Mouse (Mus musculus) monocyte, adult 5-6 weeks (primary cell): ENCODE measurements around the gene Zkscan8. TPM values are rescaled to one million over a fixed set of nuclear protein-coding genes. Genes with fewer than 3 reads are reported as not detected.
A peak's percentile ranks its signal among the peaks of the same experiment; 100 is the strongest.
"Not testable (repeated sequence)": the region's sequence is repeated elsewhere in the genome, so short reads cannot be mapped to it uniquely, and the experiment has no call there.

ENCODE experiments used
- ATAC-seq: fragments of 153-309, 156-312 bp; replicated peaks from 2 replicates; pipeline ENCODE4 v1.8.0; 2017; ENCODE audit warnings: mild to moderate bottlenecking; ENCODE audit not compliant: low TSS enrichment, insufficient number of reproducible peaks, severe bottlenecking, poor library complexity, low FRiP score
- total RNA-seq: library from RNA; stranded (forward); fragments of 200-1000, 200-491, 200-594 nt; gene quantifications from 3 replicates; pipeline ENCODE4 v1.2.3, GENCODE M21; 2017

Gene Zkscan8
- total RNA-seq: 2.4 to 8.3 TPM (median 3.2 TPM) in 3 replicates

GRCm38 (mm10) chr13:21530781-21531201, at the start of gene Zkscan8:
TSS of gene Zkscan8 (minus strand) at chr13:21531120.
- ATAC-seq: peak; percentile 98

DNA sequence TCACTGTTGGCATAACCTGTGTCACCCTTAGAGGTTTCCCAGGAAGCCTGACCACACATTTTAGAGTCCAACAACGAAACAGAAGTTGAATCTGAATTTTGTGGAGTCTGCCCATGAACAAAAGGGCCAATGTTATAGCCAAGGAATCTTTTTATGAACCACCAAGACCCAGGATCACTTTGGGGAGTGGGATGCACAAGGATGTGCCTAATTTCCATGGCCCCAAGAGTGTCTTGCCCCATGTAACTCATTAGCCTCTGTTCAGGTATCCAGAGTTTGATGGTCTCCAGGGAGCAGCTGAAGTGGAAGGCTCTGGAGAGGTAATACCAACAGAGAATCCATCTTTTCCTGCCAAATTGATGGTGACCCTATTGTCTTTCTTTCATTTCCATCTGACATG, 28.9 kb upstream of the Zkscan8 start, which contains the start of gene Olfr1535:
TSS of gene Olfr1535 (minus strand) at position 101 of the 400 bp plus-strand sequence.
- ATAC-seq: no peak

DNA sequence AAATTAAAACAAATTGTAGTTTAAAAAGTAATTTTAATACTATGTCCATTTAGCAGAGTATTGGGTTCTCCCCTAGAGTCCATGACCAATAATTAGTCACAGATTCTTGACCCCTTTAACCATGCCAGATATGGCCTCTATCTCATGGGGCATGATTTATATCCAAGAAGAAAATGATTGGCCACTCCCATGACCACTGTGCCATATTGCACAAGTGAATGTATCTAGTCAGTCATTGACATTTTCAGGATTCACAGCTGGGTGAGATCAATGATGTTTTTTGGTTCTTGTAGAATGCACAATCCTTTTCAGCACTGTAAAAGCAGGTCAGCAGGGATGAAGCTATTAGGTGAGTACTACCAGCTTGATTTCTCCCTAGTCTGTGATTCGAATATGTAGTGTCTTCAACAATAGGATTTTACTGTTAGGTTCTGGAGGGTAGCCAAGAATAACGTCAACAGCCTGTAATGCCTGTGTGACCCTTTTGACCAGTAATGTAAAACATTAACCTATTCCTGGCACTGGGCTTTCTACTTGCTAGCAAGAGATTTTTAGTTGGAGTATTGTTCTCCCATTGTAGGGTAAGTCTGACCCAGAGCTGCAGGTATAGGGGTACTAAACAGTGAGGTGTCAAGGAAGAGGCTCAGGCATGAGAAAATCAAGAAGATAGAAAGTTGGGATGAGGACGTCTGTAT, 19.6 kb upstream of the Zkscan8 start:
- ATAC-seq: no peak

DNA sequence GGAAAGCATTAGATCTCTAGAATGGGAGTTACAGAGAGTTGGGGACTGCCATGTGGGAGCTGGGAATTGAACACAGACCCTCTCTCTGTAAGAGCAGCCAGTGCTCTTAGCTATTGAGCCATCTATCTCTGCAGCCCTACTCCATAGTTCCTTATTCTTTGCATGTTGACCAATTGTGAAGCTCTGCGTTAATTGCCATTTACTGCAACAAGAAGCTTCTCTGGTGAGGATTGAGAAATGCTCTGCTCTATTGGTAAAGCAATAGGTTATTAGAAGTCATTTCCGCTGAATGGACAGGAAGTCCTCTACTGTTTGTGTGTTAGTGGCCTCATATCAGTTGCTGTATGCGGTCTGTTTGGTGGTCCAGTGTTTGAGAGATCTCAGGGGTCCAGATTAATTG, 18.6 kb upstream of the Zkscan8 start:
- no peak for ATAC-seq

DNA sequence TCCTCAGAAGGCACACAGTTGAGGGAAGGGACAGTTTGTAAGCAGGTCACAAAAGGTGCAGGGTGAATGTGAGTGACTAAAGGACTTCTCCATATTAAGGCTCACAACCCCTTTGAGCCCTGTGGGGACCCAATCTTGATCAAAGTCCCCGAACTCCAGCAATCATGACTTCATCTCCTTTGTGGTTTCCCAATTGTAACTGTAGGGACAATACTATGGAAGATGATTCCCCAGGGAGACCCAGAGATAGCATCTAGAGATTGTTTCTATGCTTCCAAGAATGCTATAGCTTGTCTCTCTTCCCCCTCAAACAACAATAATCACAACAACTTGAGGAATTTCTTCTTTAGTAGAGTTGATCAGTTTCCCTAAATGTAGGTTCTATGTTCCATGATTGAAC, 11.8 kb upstream of the Zkscan8 start, which contains the start of gene Olfr1366:
TSS of gene Olfr1366 (minus strand) at position 101 of the 400 bp plus-strand sequence.
- no peak for ATAC-seq

- ATAC-seq: no peak
Observed at GRCm38 (mm10) chr13:21530136-21530535, 784 bp downstream of the Zkscan8 start.

DNA sequence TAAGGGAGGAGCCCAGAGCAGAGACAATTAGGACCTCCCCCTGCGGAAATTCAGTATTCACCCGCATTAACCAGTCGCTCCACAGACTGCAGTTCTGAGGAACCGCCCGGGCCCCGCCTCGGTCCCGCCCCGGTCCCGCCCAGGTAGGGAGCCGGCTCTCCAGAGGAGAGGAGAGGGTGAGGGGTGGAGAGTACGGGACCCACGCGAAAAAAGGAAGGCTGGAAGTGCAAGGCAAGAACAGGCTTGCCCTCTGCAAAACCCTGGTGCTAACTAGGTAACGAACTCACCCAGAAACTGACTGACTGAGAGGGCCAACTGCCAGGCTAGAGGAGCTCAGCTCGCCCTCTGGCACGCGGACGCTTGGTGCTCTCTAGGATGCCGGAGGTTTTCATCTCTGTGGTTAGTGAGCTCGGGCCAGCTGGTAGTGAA, 24.7 kb downstream of the Zkscan8 start:
- peak; percentile 92 for ATAC-seq

DNA sequence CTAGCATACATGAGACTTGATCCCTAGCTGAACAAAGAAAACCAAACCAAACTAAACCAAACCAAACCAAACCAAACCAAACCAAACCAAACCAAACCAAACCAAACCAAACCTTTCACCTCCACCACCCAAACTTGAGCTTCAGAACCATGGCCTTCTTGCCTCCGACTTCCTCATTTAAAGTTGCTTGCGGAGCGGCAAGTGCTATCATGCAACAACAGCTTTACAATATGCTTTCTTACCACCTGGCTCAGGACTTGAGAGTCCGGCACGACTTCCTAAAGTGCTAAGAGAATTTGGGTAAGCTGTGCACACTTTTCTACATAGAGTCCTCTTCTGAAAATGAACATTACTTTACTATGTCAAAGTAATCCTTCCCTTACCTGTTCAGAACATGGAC, 28.6 kb downstream of the Zkscan8 start:
- no peak for ATAC-seq

DNA sequence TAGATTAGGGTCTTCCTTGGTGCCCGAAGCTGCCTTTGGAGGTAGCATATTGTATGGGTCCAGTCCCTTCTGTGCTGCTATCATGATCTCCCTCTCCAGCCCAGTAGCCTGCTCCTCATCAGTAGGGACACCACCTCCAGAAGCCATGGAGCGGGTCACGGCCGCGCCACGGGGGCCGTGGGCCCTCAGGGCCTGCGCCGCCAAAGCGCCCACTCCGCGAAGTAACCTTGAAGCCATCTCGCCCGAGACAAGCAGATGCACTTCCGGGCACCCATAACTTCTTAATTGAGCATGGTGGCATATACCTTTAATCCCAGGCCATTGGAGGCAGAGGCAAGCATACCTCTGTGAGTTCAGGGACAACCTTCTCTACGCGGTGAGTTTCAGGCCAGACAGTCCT, 29.7 kb downstream of the Zkscan8 start, which contains the start of gene Gm11273:
TSS of gene Gm11273 (minus strand) at position 237 of the 400 bp plus-strand sequence.
- ATAC-seq: not testable (repeated sequence)

DNA sequence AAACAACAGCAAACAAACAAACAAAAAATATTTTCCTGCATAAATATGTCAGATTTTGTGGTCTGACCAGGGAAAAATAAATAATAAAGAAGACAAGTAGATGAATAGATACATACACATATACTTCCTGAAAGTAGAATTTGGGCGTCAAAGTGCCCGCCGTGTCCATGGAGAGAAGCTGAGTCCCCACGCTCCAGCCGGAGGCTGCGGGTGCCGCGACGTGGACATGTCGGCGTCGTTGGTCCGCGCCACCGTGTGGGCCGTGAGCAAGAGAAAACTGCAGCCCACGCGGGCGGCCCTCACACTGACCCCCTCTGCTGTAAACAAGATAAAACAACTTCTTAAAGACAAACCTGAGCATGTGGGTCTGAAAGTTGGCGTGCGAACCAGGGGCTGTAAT, 35.8 kb downstream of the Zkscan8 start, which contains the start of gene AK157302:
TSS of gene AK157302 (plus strand) at position 144 of the 400 bp plus-strand sequence.
- no peak for ATAC-seq

DNA sequence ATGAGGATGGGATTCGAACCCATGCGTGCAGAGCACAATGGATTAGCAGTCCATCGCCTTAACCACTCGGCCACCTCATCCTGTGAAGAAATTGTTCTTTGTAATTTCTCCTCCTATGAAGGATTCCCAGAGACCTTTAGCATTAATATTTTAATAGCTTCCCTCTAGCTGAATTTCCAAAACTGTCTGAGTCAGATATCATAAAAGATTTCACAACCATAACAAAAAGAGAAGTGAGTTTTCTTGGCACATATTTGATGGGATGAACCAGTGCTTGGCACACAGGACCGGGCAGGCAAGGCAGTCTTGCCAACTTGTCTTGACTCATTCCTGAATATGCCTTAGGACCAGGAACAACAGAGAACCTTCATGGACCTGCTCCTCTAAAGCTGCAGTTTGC, 38.1 kb downstream of the Zkscan8 start:
- no peak for ATAC-seq

- ATAC-seq: no peak
Observed at GRCm38 (mm10) chr13:21486881-21487280, 44.0 kb downstream of the Zkscan8 start.

DNA sequence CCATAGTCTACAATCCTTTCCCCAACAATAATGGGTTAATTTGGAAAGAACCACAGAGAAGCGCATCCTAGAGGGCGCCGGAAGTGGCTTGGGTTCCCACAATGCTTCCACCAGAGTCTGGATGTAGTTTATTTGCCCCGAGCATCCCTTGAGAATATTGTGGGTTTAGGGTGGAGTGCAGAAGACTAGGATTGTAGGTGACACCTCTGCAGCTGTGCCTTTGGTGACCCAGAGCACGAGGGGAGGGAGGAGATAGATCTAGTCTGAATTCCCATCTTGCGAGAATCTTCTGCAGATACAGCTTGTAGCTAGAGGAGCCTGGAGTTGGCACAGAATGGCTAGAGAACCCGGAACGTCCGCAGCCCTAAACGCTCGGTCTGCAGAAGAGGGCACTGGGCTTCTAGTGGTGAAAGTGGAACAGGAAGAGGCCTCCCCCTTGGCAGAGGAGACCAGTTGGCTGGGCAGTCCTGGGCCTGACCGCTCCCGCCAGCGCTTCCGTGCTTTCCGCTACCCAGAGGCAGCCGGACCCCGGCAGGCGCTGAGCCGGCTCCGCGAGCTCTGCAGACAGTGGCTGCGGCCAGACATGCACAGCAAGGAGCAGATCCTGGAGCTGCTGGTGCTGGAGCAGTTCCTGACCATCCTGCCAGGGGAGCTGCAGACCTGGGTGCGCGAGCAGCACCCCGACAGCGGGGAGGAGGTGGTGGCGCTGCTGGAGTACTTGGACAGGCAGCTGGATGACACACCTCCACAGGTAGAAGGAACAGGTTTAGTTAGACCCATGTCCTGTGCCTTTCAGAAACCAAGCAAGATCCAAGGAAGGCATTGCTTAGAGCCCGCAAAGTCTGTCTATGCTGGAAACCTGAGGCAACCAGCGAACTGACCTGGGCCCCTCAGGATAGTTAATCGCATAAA, 51.9 kb downstream of the Zkscan8 start, which contains the start of the genes Zkscan4 and Gm10065:
TSS of gene Zkscan4 (plus strand) at position 149 of the 912 bp plus-strand sequence.
TSS of gene Gm10065 (minus strand) at position 683 of the 912 bp plus-strand sequence.
- peak; percentile 47; the same call in 1 of the 2 replicates for ATAC-seq

- ATAC-seq: no peak
Observed at GRCm38 (mm10) chr13:21472427-21472826, 58.5 kb downstream of the Zkscan8 start.

GRCm38 (mm10) chr13:21469097-21469496, 61.8 kb downstream of the Zkscan8 start:
- ATAC-seq: no peak

GRCm38 (mm10) chr13:21468061-21469019, 62.6 kb downstream of the Zkscan8 start, which contains the start of gene Nkapl:
TSS of gene Nkapl (minus strand) at chr13:21468509.
- ATAC-seq: peak; percentile 98

- ATAC-seq: no peak
Observed at GRCm38 (mm10) chr13:21467336-21467735, 63.6 kb downstream of the Zkscan8 start.
